In genomic region chr2:122370101-122370750, GRCm38 (mm10) we compare ENCODE assay signal across 17 mouse cellular contexts. TPM values are rescaled to one million over a fixed set of nuclear protein-coding genes. Genes with fewer than 3 reads are reported as not detected.
DNase-seq lines count a peak whose midpoint lies in the region; ATAC-seq and TF ChIP-seq lines count a peak whose summit lies in the region.
"Had no signal": no experiment of that assay in that cellular context is flagged by ENCODE, and none has a peak within 500 bp of the region (broad histone marks: within the 10 kb centered on the region; RNA-seq: fewer than 3 reads in every experiment).

No protein-coding gene starts in this region.

- no peak for ATAC-seq in cerebellum, adult (ENCODE audit: insufficient number of reproducible peaks, low FRiP score, low TSS enrichment)
- ATAC-seq in kidney, embryonic 15.5 days (replicated peaks; ENCODE audit: low FRiP score), result no peak
- no peak for ATAC-seq in hindbrain, postnatal 0 days

- no peak overlapping the region for H3K9ac ChIP-seq in kidney, embryonic 15.5 days
- H3K9ac ChIP-seq in hindbrain, postnatal 0 days (replicated peaks; ENCODE audit: low read length), result no peak overlapping the region

- H3K4me2 ChIP-seq in kidney, embryonic 15.5 days, result 0 out of 2 replicates have a peak overlapping the region, but pooled peaks have one; percentile 93
- peak overlapping the region; percentile 90; the same call in 1 of the 2 replicates for H3K4me2 ChIP-seq in hindbrain, postnatal 0 days (ENCODE audit: low read depth, low read length)

- peak; percentile 19 to 23 for DNase-seq in cerebellum, adult 2 months
- no peak for DNase-seq in kidney, postnatal 4 days
- DNase-seq in hindbrain, postnatal 0 days (ENCODE audit: low spot score), result no peak
- DNase-seq in lung, adult 2 months, result no peak
- no peak for DNase-seq in urinary bladder, postnatal 14 days (ENCODE audit: low spot score)
- DNase-seq: adrenal gland, postnatal 14 days; gastrocnemius, postnatal 25 days; kidney, postnatal 10 days; lung, postnatal 10 days; thymus, postnatal 14 days had no signal

- 69% methylated on average over 10 of the region's 10 CpGs for WGBS in cerebellum, adult 2 months
- 42% methylated on average over 10 of the region's 10 CpGs for WGBS in kidney, embryonic 15.5 days
- WGBS in hindbrain, postnatal 0 days, result 45% methylated on average over 10 of the region's 10 CpGs
- 65% methylated on average over 10 of the region's 10 CpGs for WGBS in lung, adult 2 months

- H3K9me3 ChIP-seq in kidney, embryonic 15.5 days (replicated peaks), result no peaks in the 10 kb centered on the region
- no peaks in the 10 kb centered on the region for H3K9me3 ChIP-seq in E14TG2a.4 (ENCODE audit: low read length)
- H3K9me3 ChIP-seq in hindbrain, postnatal 0 days (ENCODE audit: low read length), result no peaks in the 10 kb centered on the region
- H3K9me3 ChIP-seq: forebrain, embryonic 15.5 days had no signal

- H3K27me3 ChIP-seq in cerebellum, adult 2 months (ENCODE audit: control insufficient read depth, insufficient read depth, low read length), result no peaks in the 10 kb centered on the region
- peaks cover 14% of the 10 kb centered on the region for H3K27me3 ChIP-seq in kidney, embryonic 15.5 days
- peaks cover 3% of the 10 kb centered on the region; the same call in 1 of the 2 replicates for H3K27me3 ChIP-seq in E14TG2a.4 (ENCODE audit: insufficient read depth, low read length)
- H3K27me3 ChIP-seq in hindbrain, postnatal 0 days (ENCODE audit: insufficient read depth, low read length), result no peaks in the 10 kb centered on the region

- no peaks in the 10 kb centered on the region for H3K36me3 ChIP-seq in kidney, embryonic 15.5 days
- H3K36me3 ChIP-seq in E14TG2a.4 (ENCODE audit: insufficient read depth, low read length), result 0 out of 2 replicates have a peak, but pooled peaks cover 15% of the 10 kb centered on the region
- no peaks in the 10 kb centered on the region for H3K36me3 ChIP-seq in hindbrain, postnatal 0 days (ENCODE audit: insufficient read depth, low read length)
- H3K36me3 ChIP-seq: forebrain, embryonic 15.5 days had no signal

- no peak for TF ChIP-seq POLR2A in cerebellum, adult 2 months (IDR thresholded peaks at IDR 0.05; ENCODE audit: borderline replicate concordance, insufficient read depth, low read length)
- TF ChIP-seq POLR2A in lung, adult 2 months (IDR thresholded peaks at IDR 0.05; ENCODE audit: borderline replicate concordance, extremely low read depth, low read depth, low read length), result no peak

- no peak overlapping the region for H3K4me3 ChIP-seq in cerebellum, adult 2 months (replicated peaks; ENCODE audit: insufficient read depth, low read depth, low read length)
- no peak overlapping the region for H3K4me3 ChIP-seq in kidney, embryonic 15.5 days (replicated peaks)
- H3K4me3 ChIP-seq in E14TG2a.4 (replicated peaks; ENCODE audit: low read length), result peak overlapping the region; percentile 88
- no peak overlapping the region for H3K4me3 ChIP-seq in hindbrain, postnatal 0 days (ENCODE audit: low read length)
- H3K4me3 ChIP-seq in lung, adult 2 months (replicated peaks; ENCODE audit: extremely low read depth, low read depth, low read length), result no peak overlapping the region

- H3K27ac ChIP-seq in cerebellum, adult 2 months (ENCODE audit: insufficient read depth, low read length), result peak overlapping the region; percentile 13; the same call in 1 of the 2 replicates
- H3K27ac ChIP-seq in kidney, embryonic 15.5 days, result no peak overlapping the region
- no peak overlapping the region for H3K27ac ChIP-seq in hindbrain, postnatal 0 days

- no peak for TF ChIP-seq CTCF in cerebellum, adult 2 months (IDR thresholded peaks at IDR 0.05; ENCODE audit: borderline replicate concordance, insufficient read depth, low read depth, low read length)
- TF ChIP-seq CTCF in E14TG2a.4 (conservative IDR thresholded peaks at IDR 0.05; ENCODE audit: low read length), result no peak
- no peak for TF ChIP-seq CTCF in hindbrain, postnatal 0 days (IDR thresholded peaks at IDR 0.05; ENCODE audit: low read depth)
- TF ChIP-seq CTCF in lung, adult 2 months (IDR thresholded peaks at IDR 0.05; ENCODE audit: insufficient read depth, low read length), result no peak

- H3K4me1 ChIP-seq in cerebellum, adult 2 months (ENCODE audit: control insufficient read depth, insufficient read depth, low read length), result peaks cover 6% of the 10 kb centered on the region
- H3K4me1 ChIP-seq in kidney, embryonic 15.5 days, result peaks cover 36% of the 10 kb centered on the region
- peaks cover 71% of the 10 kb centered on the region for H3K4me1 ChIP-seq in E14TG2a.4 (replicated peaks; ENCODE audit: low read depth, low read length)
- peaks cover 11% of the 10 kb centered on the region for H3K4me1 ChIP-seq in hindbrain, postnatal 0 days (ENCODE audit: insufficient read depth, low read length)
- 0 out of 2 replicates have a peak, but pooled peaks cover 2% of the 10 kb centered on the region for H3K4me1 ChIP-seq in lung, adult 2 months (ENCODE audit: control insufficient read depth, insufficient read depth, low read length)

RNA-seq across cellular contexts. Expression of gene Shf, which starts 1.3 kb away (rescaled TPM):
- polyA plus RNA-seq in cerebellum, adult 2 months (2012; rRNA removed), result 344 and 410 TPM in 2 replicates
- polyA plus RNA-seq in kidney, embryonic 15.5 days (2015; fragmentation: Nextera tagmentation; extraction: Ambion mirVana), result 2.4 and 2.6 TPM in 2 replicates
- 131 and 134 TPM in 2 replicates for total RNA-seq in hindbrain, postnatal 0 days (2014; rRNA removed)
- polyA plus RNA-seq in hindbrain, postnatal 0 days (2015; fragmentation: Nextera tagmentation; extraction: Ambion mirVana), result 12.2 and 13.0 TPM in 2 replicates
- polyA plus RNA-seq in lung, adult 2 months (2012; rRNA removed), result 4.5 and 6.4 TPM in 2 replicates

RNA-seq across cellular contexts. Expression of gene Duox1, which starts 54.8 kb away (rescaled TPM):
- polyA plus RNA-seq in cerebellum, adult 2 months (2012; rRNA removed), result 0.05 TPM in 2 replicates
- 0.04 TPM in 1 of 2 replicates, not detected in the other for polyA plus RNA-seq in kidney, embryonic 15.5 days (2015; fragmentation: Nextera tagmentation; extraction: Ambion mirVana)
- total RNA-seq in hindbrain, postnatal 0 days (2014; rRNA removed), result 0.10 and 0.11 TPM in 2 replicates
- polyA plus RNA-seq in hindbrain, postnatal 0 days (2015; fragmentation: Nextera tagmentation; extraction: Ambion mirVana), result 0.10 and 0.14 TPM in 2 replicates
- polyA plus RNA-seq in lung, adult 2 months (2012; rRNA removed), result 2.7 TPM in 1 of 2 replicates, not detected in the other
- total RNA-seq: adrenal gland, postnatal 14 days; layer of hippocampus, postnatal 14 days had no signal

RNA-seq across cellular contexts. Expression of gene Slc28a2, which starts 56.1 kb away (rescaled TPM):
- polyA plus RNA-seq in cerebellum, adult 2 months (2012; rRNA removed), result 0.10 and 0.43 TPM in 2 replicates
- polyA plus RNA-seq in kidney, embryonic 15.5 days (2015; fragmentation: Nextera tagmentation; extraction: Ambion mirVana), result 0.54 and 0.82 TPM in 2 replicates
- 0.16 TPM in 1 of 2 replicates, not detected in the other for total RNA-seq in hindbrain, postnatal 0 days (2014; rRNA removed)
- 0.13 TPM in 1 of 2 replicates, not detected in the other for polyA plus RNA-seq in hindbrain, postnatal 0 days (2015; fragmentation: Nextera tagmentation; extraction: Ambion mirVana)
- polyA plus RNA-seq in lung, adult 2 months (2012; rRNA removed), result 1.5 and 2.7 TPM in 2 replicates
- total RNA-seq: layer of hippocampus, postnatal 14 days had no signal
- polyA plus RNA-seq: forebrain, embryonic 15.5 days; limb, embryonic 11.5 days had no signal

RNA-seq across cellular contexts. Expression of gene Duoxa1, which starts 56.7 kb away (rescaled TPM):
- 0.19 TPM in 1 of 2 replicates, not detected in the other for polyA plus RNA-seq in cerebellum, adult 2 months (2012; rRNA removed)
- polyA plus RNA-seq in kidney, embryonic 15.5 days (2015; fragmentation: Nextera tagmentation; extraction: Ambion mirVana), result 0.10 TPM in 1 of 2 replicates, not detected in the other
- not detected in 2 replicates for total RNA-seq in hindbrain, postnatal 0 days (2014; rRNA removed)
- polyA plus RNA-seq in hindbrain, postnatal 0 days (2015; fragmentation: Nextera tagmentation; extraction: Ambion mirVana), result 0.35 TPM in 2 replicates
- polyA plus RNA-seq in lung, adult 2 months (2012; rRNA removed), result 0.23 and 9.9 TPM in 2 replicates
- total RNA-seq: layer of hippocampus, postnatal 14 days had no signal
- polyA plus RNA-seq: forebrain, embryonic 15.5 days; intestine, embryonic 14.5 days had no signal

Comparison
In these comparisons a context has a peak if more than half of its experiments do, and no peak if none do; other contexts are left out.
1. DNase-seq: peak in cerebellum, adult 2 months (2 of 2); none in kidney, postnatal 4 days (0 of 2), hindbrain, postnatal 0 days (single experiment), lung, adult 2 months (single experiment) and urinary bladder, postnatal 14 days (single experiment).
2. RNA of gene Shf, which starts 1.3 kb away (polyA plus RNA-seq): 344 to 410 TPM in cerebellum, adult 2 months; 12.2 to 13.0 TPM in hindbrain, postnatal 0 days, 4.5 to 6.4 TPM in lung, adult 2 months and 2.4 to 2.6 TPM in kidney, embryonic 15.5 days; every median in the first group is over 10 times any median in the second.